ENCODE assay signal across 15 mouse cellular contexts in genomic region chr9:111142721-111143120, GRCm38 (mm10). TPM values are rescaled to one million over a fixed set of nuclear protein-coding genes. Genes with fewer than 3 reads are reported as not detected.
A peak's percentile ranks its signal among the peaks of the same experiment; 100 is the strongest.
DNase-seq lines count a peak whose midpoint lies in the region.
"Had no signal": no experiment of that assay in that cellular context is flagged by ENCODE, and none has a peak within 500 bp of the region (broad histone marks: within the 10 kb centered on the region; RNA-seq: fewer than 3 reads in every experiment).

No protein-coding gene starts in this region.

- intact Hi-C loops in left cerebral cortex, postnatal 25 days (cut with DNase I): no loop called here

- peak; percentile 95 for DNase-seq in heart, adult 11 months
- DNase-seq in heart, postnatal 4 days: no peak
- peak; percentile 85 for DNase-seq in brain, adult 2 months (ENCODE audit: low read depth, low spot score)
- peak; percentile 63 to 79 for DNase-seq in cerebellum, adult 18-20 months
- DNase-seq in cerebellum, postnatal 10 days: peak; percentile 36 to 64
- no peak for DNase-seq in spleen, postnatal 4 days (ENCODE audit: low spot score in 2 of 2)
- no peak for DNase-seq in left cerebral cortex, postnatal 25 days (ENCODE audit: low spot score in 2 of 2)
- no peak for DNase-seq in adrenal gland, adult 8-10 months
- DNase-seq: forebrain, postnatal 0 days; gastrocnemius, postnatal 36 days; kidney, adult 18-20 months; kidney, postnatal 25 days; lung, adult 2 months; lung, postnatal 10 days; midbrain, embryonic 14.5 days had no signal

RNA-seq across cellular contexts. Expression of gene Lrrfip2, which starts 25.3 kb away (rescaled TPM):
- 100 to 1,000 TPM; 132 to 133 TPM for total RNA-seq in heart, postnatal 4 days (2021)
- total RNA-seq in left cerebral cortex, postnatal 25 days (2021): 10 to 100 TPM; 38.7 to 42.8 TPM
- 10 to 100 TPM; 49.1 to 60.0 (median 53.9) TPM for total RNA-seq in adrenal gland, adult 8-10 months (2022)

Comparison
In these comparisons a context has a peak if more than half of its experiments do, and no peak if none do; other contexts are left out.
1. DNase-seq: peak in heart, adult 11 months (single experiment), brain, adult 2 months (single experiment), cerebellum, adult 18-20 months (2 of 2) and cerebellum, postnatal 10 days (2 of 2); none in heart, postnatal 4 days (single experiment), spleen, postnatal 4 days (0 of 2), left cerebral cortex, postnatal 25 days (0 of 2) and adrenal gland, adult 8-10 months (single experiment).